Mouse (Mus musculus) heart, adult 2 months (tissue): ENCODE data around the gene Arhgap24.

Source experiments
- CTCF ChIP-seq: fragments of 200-600 bp; IDR thresholded peaks from 2 replicates; pipeline ENCODE4 v1.8.1; 2022; ENCODE audit warnings: antibody characterized with exemption, mild to moderate bottlenecking, moderate library complexity
- EP300 ChIP-seq: fragments of 200-500 bp; IDR thresholded peaks from 2 replicates; pipeline ENCODE4 v1.6.1; 2011; ENCODE audit warnings: low read depth, low read length, control low read depth; ENCODE audit not compliant: insufficient read depth
- POLR2A ChIP-seq: fragments of 200-500 bp; IDR thresholded peaks from 2 replicates; pipeline ENCODE4 v1.6.1; 2011; ENCODE audit warnings: mild to moderate bottlenecking, low read depth, low read length, control low read depth; ENCODE audit not compliant: insufficient read depth

GRCm38 (mm10) chr5:102748146-102748545 lies 267.0 kb downstream of the Arhgap24 start:
- no peak for TF ChIP-seq CTCF
- TF ChIP-seq EP300, result no peak
- TF ChIP-seq POLR2A, result no peak
